Mouse (Mus musculus): ENCODE results near the gene Commd9. TPM values are rescaled to one million over a fixed set of nuclear protein-coding genes. Genes with fewer than 3 reads are reported as not detected.

Commd9 gene
- 114 and 140 TPM in 2 replicates for polyA plus RNA-seq (2012; rRNA removed)
- 68.8 and 72.7 TPM in 2 replicates for polyA plus RNA-seq (2014; fragmentation: Nextera tagmentation; extraction: Ambion mirVana)

DNA sequence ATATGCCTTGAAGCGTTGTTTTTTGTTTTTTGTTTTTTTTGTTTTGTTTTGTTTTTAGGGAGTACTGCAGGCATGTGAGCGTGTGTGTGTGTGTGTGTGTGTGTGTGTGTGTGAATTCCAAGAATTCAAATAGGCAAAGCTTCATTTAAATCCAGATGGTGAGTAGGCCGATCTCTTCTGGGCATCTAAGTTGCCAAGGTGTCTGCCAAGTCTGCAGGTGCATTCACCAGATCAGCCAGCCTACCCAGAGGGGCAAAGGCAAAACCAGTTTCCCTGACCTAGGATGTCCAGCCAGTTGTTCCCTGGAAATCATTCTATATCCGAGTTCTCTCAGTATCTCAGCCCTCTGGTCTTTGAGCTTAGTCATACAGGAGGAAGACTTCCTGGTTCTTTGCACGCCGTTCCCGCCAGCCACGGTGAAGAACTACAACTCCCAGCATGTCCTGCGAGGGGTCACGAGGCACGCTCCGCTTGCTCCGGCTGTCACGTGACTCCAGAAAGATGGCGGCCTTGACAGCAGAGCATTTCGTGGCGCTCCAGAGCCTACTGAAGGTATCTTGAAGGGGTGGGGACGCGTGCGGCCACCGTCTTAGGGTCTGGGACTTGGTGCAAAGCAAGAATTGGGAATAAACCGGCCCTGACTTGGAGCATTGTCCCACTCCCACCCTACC lies at the start of gene Commd9:
Gene Commd9, plus strand, starts transcription at position 480 of the 671 bp plus-strand sequence.
- Histone ChIP-seq H3K27me3 (ENCODE audit: control insufficient read depth, insufficient read depth, low read length) (no peaks in the 10 kb centered on the region), H3K36me3 (ENCODE audit: control insufficient read depth, insufficient read depth, low read length) (no peaks in the 10 kb centered on the region), H3K9me3 (ENCODE audit: control insufficient read depth, low read length) (no peaks in the 10 kb centered on the region), H3K27ac (replicated peaks; ENCODE audit: low read depth, low read length) (no peak within 1 kb of the TSS), H3K9ac (ENCODE audit: low read depth, low read length, severe bottlenecking) (peak within 1 kb of the TSS; percentile 59), H3K4me3 (replicated peaks; ENCODE audit: low read length) (peak within 1 kb of the TSS; percentile 64), H3K4me1 (ENCODE audit: control insufficient read depth, insufficient read depth, low read length) (peaks cover 7% of the 10 kb centered on the region), H3K4me2 (replicated peaks; ENCODE audit: low read depth, low read length, severe bottlenecking) (peak within 1 kb of the TSS; percentile 66)
- DNase-seq (ENCODE audit: low spot score) (peak; percentile 93), ATAC-seq (ENCODE audit: low FRiP score, low read depth) (peak; percentile 97)
- WGBS: 12% methylated on average over 22 of the region's 22 CpGs
- TF ChIP-seq POLR2A (IDR thresholded peaks at IDR 0.05; ENCODE audit: borderline replicate concordance, extremely low read depth, insufficient read depth, insufficient read length): no peak

DNA sequence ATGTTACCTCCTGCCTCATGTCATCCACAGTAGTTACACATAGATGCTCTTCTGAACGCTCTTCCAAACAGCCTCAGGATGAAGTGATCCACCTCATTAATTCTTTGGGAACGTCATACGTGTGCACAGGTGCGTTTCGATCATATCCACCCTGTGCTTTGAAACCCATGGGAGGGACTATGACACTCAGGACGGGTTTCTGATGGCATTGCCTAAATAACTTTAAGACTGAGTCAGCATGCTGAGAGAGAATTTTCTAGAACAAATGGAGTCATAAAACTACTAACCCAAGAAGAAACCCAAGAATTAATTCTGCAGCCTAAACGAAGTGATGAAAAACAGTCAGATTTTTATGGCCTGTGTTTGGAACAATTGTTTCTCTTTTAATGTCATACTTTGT lies 43.3 kb upstream of the Commd9 start:
- no peak for ATAC-seq (ENCODE audit: low FRiP score, low read depth)
- Histone ChIP-seq H3K27me3 (ENCODE audit: control insufficient read depth, insufficient read depth, low read length) (no peaks in the 10 kb centered on the region), H3K9ac (ENCODE audit: low read depth, low read length, severe bottlenecking) (no peak overlapping the region), H3K36me3 (ENCODE audit: control insufficient read depth, insufficient read depth, low read length) (no peaks in the 10 kb centered on the region), H3K4me1 (ENCODE audit: control insufficient read depth, insufficient read depth, low read length) (no peaks in the 10 kb centered on the region), H3K27ac (replicated peaks; ENCODE audit: low read depth, low read length) (no peak overlapping the region), H3K4me2 (replicated peaks; ENCODE audit: low read depth, low read length, severe bottlenecking) (no peak overlapping the region), H3K9me3 (ENCODE audit: control insufficient read depth, low read length) (no peaks in the 10 kb centered on the region), H3K4me3 (replicated peaks; ENCODE audit: low read length) (no peak overlapping the region)
- no peak for DNase-seq (ENCODE audit: low spot score)
- WGBS: 82% methylated on average over 7 of the region's 7 CpGs
- TF ChIP-seq POLR2A (IDR thresholded peaks at IDR 0.05; ENCODE audit: borderline replicate concordance, extremely low read depth, insufficient read depth, insufficient read length): no peak

DNA sequence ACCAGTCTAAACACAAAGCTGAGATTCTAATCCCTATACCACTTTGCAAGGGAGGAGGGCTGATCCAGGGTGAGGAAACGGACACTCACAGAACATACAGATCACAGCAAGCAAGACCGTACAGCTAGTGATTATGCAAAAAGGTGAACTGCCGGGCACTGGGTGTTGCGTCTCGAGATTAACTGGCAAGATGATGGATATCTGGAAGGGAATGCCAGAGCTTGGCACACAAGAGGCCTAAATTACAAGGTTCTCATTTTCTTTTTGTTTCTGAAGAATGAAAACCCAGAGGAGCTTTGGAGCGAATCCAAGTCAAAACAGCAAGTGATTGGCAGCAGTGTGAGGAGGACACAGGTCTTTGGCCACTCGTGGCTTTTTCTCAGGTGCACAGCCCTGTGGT lies 31.3 kb upstream of the Commd9 start:
- no peak for ATAC-seq (ENCODE audit: low FRiP score, low read depth)
- 75% methylated on average over 7 of the region's 7 CpGs for WGBS
- Histone ChIP-seq H3K4me2 (replicated peaks; ENCODE audit: low read depth, low read length, severe bottlenecking) (no peak overlapping the region), H3K4me1 (ENCODE audit: control insufficient read depth, insufficient read depth, low read length) (peaks cover 3% of the 10 kb centered on the region; the same call in 1 of the 2 replicates), H3K4me3 (replicated peaks; ENCODE audit: low read length) (no peak overlapping the region), H3K9ac (ENCODE audit: low read depth, low read length, severe bottlenecking) (no peak overlapping the region), H3K27ac (replicated peaks; ENCODE audit: low read depth, low read length) (no peak overlapping the region), H3K27me3 (ENCODE audit: control insufficient read depth, insufficient read depth, low read length) (no peaks in the 10 kb centered on the region), H3K9me3 (ENCODE audit: control insufficient read depth, low read length) (no peaks in the 10 kb centered on the region), H3K36me3 (ENCODE audit: control insufficient read depth, insufficient read depth, low read length) (no peaks in the 10 kb centered on the region)
- TF ChIP-seq POLR2A (IDR thresholded peaks at IDR 0.05; ENCODE audit: borderline replicate concordance, extremely low read depth, insufficient read depth, insufficient read length): no peak
- DNase-seq (ENCODE audit: low spot score): no peak

DNA sequence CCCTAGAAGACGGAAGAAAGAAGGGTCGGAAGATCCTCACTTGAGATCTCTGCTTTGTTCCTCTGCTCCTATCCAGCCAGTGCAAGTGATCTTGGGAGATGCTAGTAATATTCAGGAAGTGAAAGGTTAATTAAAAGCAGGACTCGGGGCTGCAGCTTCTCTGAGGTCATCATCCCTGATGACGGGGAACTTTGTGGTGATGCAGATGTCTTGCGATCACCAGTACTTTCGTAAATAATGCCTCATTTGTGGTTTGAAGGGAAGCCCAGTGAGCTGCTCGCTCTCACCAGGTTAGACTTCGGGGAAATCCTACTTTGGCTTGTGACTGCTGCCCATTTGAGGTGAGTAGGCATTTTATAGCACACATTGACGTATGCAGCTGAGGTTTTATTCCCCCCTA lies 29.9 kb upstream of the Commd9 start:
- TF ChIP-seq POLR2A (IDR thresholded peaks at IDR 0.05; ENCODE audit: borderline replicate concordance, extremely low read depth, insufficient read depth, insufficient read length): no peak
- Histone ChIP-seq H3K27me3 (ENCODE audit: control insufficient read depth, insufficient read depth, low read length) (no peaks in the 10 kb centered on the region), H3K9me3 (ENCODE audit: control insufficient read depth, low read length) (no peaks in the 10 kb centered on the region), H3K4me1 (ENCODE audit: control insufficient read depth, insufficient read depth, low read length) (peaks cover 10% of the 10 kb centered on the region; the same call in 1 of the 2 replicates), H3K27ac (replicated peaks; ENCODE audit: low read depth, low read length) (no peak overlapping the region), H3K4me3 (replicated peaks; ENCODE audit: low read length) (no peak overlapping the region), H3K4me2 (replicated peaks; ENCODE audit: low read depth, low read length, severe bottlenecking) (no peak overlapping the region), H3K9ac (ENCODE audit: low read depth, low read length, severe bottlenecking) (no peak overlapping the region), H3K36me3 (ENCODE audit: control insufficient read depth, insufficient read depth, low read length) (no peaks in the 10 kb centered on the region)
- 57% methylated on average over 9 of the region's 9 CpGs for WGBS
- ATAC-seq (ENCODE audit: low FRiP score, low read depth) (no peak), DNase-seq (ENCODE audit: low spot score) (no peak)

DNA sequence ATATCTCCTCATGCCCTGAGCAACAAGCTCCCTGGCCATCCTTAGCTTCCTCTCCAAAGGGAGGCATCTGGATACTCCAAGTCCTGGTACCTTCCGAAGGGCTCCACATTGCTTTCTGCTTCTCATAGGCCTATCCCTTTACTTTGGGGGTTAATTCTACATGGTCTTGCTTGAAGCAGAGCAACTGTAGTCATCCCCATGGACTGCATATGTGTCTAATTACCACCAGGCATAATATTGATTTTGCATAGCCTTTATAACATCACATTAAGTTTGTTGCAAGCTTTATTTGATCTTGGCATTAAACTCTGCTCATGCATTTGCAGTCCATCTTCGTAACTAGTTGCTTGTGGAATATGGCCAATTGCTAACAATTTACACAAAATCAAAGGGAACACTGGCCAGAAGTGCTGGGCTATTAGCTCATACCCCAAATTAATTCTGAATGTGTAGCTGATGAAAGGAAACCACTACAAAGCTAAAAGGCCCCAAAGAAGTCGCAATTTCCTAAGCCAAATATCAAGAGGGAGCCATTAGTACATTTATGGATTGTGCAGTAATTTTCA lies 25.0 kb upstream of the Commd9 start:
- H3K36me3 ChIP-seq (ENCODE audit: control insufficient read depth, insufficient read depth, low read length): no peaks in the 10 kb centered on the region
- TF ChIP-seq POLR2A (IDR thresholded peaks at IDR 0.05; ENCODE audit: borderline replicate concordance, extremely low read depth, insufficient read depth, insufficient read length): no peak
- H3K4me2 ChIP-seq (replicated peaks; ENCODE audit: low read depth, low read length, severe bottlenecking): no peak overlapping the region
- 0 out of 2 replicates have a peak overlapping the region, but pooled peaks have one; percentile 10 for H3K27ac ChIP-seq (replicated peaks; ENCODE audit: low read depth, low read length)
- peaks cover 25% of the 10 kb centered on the region for H3K4me1 ChIP-seq (ENCODE audit: control insufficient read depth, insufficient read depth, low read length)
- H3K27me3 ChIP-seq (ENCODE audit: control insufficient read depth, insufficient read depth, low read length): no peaks in the 10 kb centered on the region
- DNase-seq (ENCODE audit: low spot score) (peak; percentile 21), ATAC-seq (ENCODE audit: low FRiP score, low read depth) (peak; percentile 48)
- H3K4me3 ChIP-seq (replicated peaks; ENCODE audit: low read length): no peak overlapping the region
- H3K9me3 ChIP-seq (ENCODE audit: control insufficient read depth, low read length): no peaks in the 10 kb centered on the region
- H3K9ac ChIP-seq (ENCODE audit: low read depth, low read length, severe bottlenecking): no peak overlapping the region
- 46% methylated on average over 3 of the region's 3 CpGs for WGBS

All from limb, embryonic 14.5 days (tissue).